Mouse (Mus musculus): ENCODE results near the gene Rhobtb1.

Gene Rhobtb1

GRCm38 (mm10) chr10:69245906-69246668 is 94.9 kb downstream of the Rhobtb1 start:
- no peak for DNase-seq (ENCODE audit: low read depth, low spot score)

DNA sequence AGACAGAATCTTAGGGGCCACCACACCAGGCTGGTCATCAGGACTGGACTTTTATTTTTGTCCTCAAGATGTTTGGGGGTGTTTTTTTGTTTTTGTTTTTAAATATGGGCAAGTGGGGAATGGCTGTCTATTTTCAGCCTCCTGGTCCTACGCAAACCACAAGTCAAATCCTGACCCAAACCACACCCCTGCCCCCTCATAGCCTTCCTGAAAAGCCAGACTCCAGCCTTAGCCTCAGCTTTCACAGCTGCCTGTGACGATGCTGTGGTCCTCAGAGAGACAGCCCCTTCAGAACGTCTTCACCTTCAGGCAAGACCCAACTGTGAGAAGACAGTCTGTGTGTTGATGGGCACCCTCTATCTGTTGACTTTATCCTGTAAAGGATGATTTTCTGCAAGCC is 95.5 kb downstream of the Rhobtb1 start:
- DNase-seq (ENCODE audit: low read depth, low spot score): no peak

- DNase-seq (ENCODE audit: low read depth, low spot score): no peak
Measured at GRCm38 (mm10) chr10:69247311-69248033, 96.2 kb downstream of the Rhobtb1 start.

DNA sequence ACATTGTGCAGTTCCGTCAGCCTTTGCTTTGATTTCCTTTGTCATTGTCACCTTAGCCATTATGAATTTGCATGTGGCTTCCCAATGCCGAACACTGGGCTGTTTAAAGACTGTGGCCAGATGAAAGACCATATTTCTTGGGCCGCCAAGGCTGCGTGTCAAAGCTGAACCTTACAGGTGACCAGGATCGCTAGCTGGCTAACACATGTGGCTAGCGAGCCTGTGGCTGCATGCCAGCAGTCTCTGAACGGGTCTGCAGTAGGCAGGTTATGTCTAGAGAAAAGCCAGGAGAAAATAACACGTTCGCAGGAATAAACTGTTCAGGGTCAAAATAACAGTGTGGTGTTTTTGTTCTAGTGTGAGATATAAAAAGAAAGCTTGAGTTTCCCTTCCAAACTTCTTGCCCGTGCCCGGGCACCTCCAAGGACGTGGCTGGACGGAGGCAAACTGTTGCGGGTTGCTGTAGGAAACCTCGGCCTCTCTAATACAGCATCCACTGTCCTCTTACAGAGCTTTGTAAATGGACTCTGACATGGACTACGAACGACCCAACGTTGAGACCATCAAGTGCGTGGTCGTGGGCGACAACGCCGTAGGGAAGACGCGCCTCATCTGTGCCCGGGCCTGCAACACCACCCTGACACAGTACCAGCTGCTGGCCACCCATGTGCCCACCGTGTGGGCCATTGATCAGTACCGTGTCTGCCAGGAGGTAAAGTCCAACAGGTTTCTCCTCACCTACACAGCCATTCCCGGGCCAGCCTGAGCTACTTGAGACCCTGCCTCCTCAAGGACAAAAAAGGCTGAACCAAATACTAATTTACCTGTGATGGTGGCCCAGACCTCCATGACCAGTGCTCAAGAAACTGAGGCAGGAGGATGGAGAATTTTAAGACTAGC is 97.3 kb downstream of the Rhobtb1 start:
- DNase-seq (ENCODE audit: low read depth, low spot score): no peak

GRCm38 (mm10) chr10:69251254-69251653 is 100.0 kb downstream of the Rhobtb1 start:
- no peak for DNase-seq (ENCODE audit: low read depth, low spot score)

GRCm38 (mm10) chr10:69252112-69253074 is 101.2 kb downstream of the Rhobtb1 start:
- no peak for DNase-seq (ENCODE audit: low read depth, low spot score)

DNA sequence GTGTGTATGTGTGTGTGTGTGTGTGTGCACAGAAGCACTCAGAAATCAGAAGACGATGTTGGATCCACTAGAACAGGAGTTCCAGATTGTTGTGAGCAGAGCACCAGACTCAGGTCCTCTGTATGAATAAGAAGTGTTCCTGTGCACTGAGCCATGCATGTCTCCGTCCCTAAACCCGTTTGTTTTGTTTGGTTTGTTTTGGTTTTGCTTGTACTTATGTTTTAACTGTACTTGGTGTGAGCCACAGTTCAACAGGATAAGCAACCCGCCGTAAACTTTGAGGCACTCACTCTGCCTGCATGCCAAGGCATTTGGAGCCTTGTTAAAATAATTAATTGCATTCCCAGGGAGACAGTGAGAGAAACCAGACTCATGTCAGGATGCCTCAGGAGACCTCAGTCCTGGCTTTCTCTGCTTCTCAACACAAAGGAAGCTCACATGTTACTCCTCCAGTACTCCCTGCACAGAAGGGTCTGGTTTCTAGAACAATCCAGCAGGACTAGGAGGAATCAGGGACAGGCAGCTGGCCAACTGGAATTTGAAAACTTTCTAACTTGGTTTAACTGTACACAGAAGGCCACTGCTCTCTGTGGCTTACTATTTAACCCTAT is 101.9 kb downstream of the Rhobtb1 start:
- DNase-seq (ENCODE audit: low read depth, low spot score): peak; percentile 39

DNA sequence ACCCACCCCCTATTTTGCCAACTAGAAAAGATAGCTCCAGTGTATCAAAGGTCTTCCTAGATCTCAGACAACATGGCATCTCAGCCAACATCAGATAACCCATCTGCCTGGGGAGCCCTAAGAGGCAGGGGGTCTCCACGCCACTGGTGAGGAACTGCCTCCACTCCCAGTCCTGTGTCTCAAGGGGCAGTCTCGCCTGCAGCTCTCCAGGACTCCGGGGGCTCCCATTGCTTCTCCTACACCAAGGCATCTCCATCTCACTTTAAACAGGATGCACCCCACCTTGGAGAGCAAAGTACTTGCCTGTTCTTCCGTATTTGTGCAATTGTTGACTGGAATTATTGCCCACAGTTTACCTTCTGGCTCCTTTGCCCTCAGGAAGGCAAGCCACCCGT is 102.4 kb downstream of the Rhobtb1 start:
- no peak for DNase-seq (ENCODE audit: low read depth, low spot score)

GRCm38 (mm10) chr10:69254390-69254847 is 103.2 kb downstream of the Rhobtb1 start:
- DNase-seq (ENCODE audit: low read depth, low spot score): no peak

GRCm38 (mm10) chr10:69255594-69255993 is 104.4 kb downstream of the Rhobtb1 start:
- no peak for DNase-seq (ENCODE audit: low read depth, low spot score)

DNA sequence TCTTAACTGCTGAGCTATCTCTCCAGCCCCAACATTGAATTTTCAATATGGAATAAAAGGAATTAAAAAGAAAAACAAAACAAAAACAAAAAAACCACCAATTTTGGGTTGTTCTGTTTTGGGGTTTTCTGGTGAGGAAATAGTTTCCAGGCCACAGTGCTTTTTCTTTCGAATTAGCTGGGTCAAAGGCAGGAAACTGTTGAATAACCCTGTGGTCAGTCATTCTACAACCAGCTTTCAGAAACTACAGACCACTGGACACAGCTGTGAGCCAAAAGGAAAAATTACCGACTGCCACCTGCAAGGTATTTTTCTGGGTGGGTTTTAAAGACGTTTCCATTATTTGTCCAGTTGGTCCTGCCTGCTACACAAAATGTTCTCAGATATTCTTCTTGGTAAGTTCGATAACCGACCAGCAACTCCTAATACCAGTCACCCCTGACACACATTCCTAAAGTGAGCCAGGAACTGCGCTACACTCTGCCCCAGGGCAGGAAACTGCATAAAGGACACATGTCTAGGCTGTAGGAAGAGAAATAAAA is 106.4 kb downstream of the Rhobtb1 start:
- no peak for DNase-seq (ENCODE audit: low read depth, low spot score)

DNA sequence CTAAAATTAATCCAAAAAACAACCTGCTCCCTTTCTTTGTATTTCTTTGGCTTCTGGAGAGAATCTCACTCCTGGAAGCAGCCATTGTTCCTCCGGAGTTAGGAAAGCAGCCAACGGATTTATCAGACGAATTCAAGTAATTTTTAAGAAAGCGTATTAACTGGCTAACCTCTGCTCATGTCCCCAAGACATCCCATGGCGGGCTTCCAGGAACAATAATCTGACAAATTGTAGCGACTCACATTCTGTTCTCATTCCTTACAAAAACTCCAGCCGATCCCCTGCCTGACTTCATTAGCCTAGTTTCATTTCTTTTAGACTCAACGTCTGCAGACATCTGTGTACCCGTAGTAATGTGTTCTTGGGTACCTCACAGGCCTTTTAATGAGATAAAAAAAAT is 107.4 kb downstream of the Rhobtb1 start:
- DNase-seq (ENCODE audit: low read depth, low spot score): no peak

DNA sequence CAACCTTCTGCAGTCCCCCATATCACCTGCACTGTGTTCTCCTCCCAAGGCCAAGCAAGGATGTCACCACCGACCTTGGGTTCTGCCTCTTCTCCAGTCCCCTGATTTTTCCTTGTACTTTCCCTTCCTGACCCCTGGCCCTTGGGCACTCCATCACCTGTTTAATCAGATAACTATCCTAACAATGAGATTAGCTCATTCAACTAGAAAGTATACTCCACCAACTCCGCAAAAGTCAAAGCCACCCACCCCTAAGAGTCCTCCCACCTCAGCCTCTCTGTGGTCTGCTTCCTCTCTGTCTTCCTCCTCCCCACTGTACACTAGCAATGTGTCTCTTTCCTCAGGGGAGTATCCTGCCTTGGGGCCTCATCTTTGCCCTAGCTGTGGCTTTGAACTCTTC is 107.9 kb downstream of the Rhobtb1 start:
- DNase-seq (ENCODE audit: low read depth, low spot score): no peak

DNA sequence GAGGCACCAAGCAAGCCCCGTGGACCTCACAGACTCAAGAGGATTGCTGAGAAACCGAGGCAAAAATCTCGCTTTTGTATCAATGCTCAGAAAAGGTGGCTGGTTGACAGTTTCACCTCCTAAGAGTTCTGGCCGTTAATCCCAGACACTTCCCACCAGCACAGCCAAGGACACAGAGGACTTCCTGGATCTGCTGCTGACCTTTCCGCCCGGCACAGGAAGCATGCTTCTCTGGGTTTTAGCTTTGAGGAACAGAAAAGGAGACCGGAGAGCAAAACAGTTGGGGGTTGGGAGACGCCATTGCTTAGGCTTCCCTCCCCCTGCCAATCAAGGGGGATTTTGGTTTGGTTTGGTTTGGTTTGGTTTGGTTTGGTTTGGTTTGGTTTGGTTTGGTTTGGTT is 108.7 kb downstream of the Rhobtb1 start:
- no peak for DNase-seq (ENCODE audit: low read depth, low spot score)

DNA sequence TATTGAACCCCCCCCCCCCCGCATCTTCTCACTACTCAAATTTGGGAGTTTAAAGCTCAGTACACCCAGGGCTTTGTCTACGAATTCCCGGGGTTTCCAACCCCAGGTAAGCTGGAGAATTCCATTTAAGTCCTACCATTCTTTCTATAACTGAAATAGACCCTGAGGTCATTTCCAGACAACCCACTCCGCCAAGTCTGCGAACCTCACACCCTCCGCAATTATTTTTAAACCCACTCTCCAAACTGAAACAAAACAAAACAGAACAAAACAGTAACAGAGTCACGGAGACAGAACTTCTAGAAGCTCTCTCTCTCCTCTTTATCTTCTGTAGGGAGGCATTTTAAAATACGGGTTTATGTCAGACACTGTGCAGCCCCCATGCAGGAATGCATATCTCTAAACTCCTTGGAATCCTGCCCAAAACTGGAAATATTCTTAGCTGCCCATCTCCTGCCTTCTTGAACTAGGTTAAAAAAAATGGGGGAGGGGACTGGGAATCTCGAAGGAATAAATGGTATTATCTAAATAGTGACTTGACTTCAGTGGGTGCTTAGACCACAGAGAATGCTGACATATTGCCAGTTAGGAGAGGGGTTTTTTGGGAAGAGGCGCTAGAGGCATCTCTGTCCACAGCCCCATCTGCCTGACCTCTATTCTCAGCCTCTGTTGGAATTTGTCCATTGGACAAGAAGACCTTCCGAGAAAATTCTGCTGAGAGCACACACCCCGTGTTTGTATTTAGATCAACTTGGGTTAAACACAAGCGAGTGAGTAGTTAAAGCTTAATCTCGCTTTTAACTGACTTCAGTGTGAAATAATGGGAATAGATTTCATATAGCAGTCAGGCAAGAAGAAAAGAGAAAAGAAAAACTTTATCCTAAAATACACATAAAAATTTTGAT is 111.9 kb downstream of the Rhobtb1 start:
- no peak for DNase-seq (ENCODE audit: low read depth, low spot score)

DNA sequence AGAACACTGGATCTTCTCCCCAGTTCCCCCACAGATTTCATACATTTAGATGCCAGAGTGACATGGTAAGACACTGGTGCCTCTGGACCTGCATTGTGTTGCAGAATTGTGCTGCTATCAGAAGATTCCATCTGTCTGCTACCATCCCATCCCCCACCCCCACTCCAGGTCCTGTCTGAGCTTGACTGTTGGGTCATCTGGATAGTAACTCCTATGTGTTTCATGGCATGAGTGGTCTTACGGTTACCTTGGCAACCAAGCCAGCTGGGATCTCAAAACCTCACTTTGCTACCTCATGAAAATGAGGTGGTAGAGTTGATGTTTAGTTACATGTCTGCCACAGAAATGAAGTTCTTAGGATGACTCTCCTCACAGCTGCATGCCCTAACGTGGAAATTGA is 112.7 kb downstream of the Rhobtb1 start:
- DNase-seq (ENCODE audit: low read depth, low spot score): no peak

- no peak for DNase-seq (ENCODE audit: low read depth, low spot score)
Measured at GRCm38 (mm10) chr10:69265421-69265820, 114.2 kb downstream of the Rhobtb1 start.

- no peak for DNase-seq (ENCODE audit: low read depth, low spot score)
Measured at GRCm38 (mm10) chr10:69268061-69268643, 116.9 kb downstream of the Rhobtb1 start.

DNA sequence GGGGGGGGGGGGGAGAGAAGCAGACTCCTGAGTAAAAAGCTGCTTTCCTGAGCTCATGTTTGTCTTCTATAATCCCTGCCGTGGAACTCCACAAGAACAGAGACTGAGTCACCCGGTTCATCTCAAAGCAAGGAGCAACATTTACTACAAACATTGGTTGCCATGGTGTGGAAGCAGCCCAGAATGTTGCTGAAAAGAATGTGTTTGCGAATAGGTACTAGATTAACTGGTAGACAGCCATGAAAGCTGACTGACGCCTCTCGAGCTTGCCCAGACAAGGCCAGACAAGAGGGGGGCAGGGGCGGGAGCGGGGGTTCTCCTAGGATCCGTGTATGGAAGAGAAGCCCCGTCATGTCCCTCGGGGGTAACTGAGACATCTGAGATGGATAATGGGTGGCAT is 120.2 kb downstream of the Rhobtb1 start:
- no peak for DNase-seq (ENCODE audit: low read depth, low spot score)
